Mouse (Mus musculus) layer of hippocampus, postnatal 36 days (tissue): ENCODE results near the gene Tm7sf2. TPM values are rescaled to one million over a fixed set of nuclear protein-coding genes. Genes with fewer than 3 reads are reported as not detected.
"Not testable (repeated sequence)": the region's sequence is repeated elsewhere in the genome, so short reads cannot be mapped to it uniquely, and the experiment has no call there.

ENCODE experiments used
- DNase-seq, 2 experiments: peaks; one replicate each; pipeline ENCODE4 v3.0.0; 2022
- total RNA-seq, 2 experiments: library from RNA; stranded (reverse); gene quantifications; 2 replicates each; pipeline ENCODE4 v1.2.3; 2021

Tm7sf2 gene
- total RNA-seq, 2 experiments from 2014 or later, result 26.4 to 34.2 TPM

- not testable (repeated sequence) for DNase-seq
Measured at GRCm38 (mm10) chr19:6044102-6044501, 24.1 kb downstream of the Tm7sf2 start.

GRCm38 (mm10) chr19:6042293-6042692, 25.9 kb downstream of the Tm7sf2 start:
- DNase-seq, result no peak

- no peak for DNase-seq
Measured at GRCm38 (mm10) chr19:6040002-6040401, 28.2 kb downstream of the Tm7sf2 start.

- no peak for DNase-seq
Measured at GRCm38 (mm10) chr19:6038326-6038725, 29.8 kb downstream of the Tm7sf2 start.

GRCm38 (mm10) chr19:6037695-6038094, 30.5 kb downstream of the Tm7sf2 start:
- DNase-seq, result no peak

- no peak for DNase-seq
Measured at GRCm38 (mm10) chr19:6035966-6036585, 32.1 kb downstream of the Tm7sf2 start.

- DNase-seq, result no peak
Measured at GRCm38 (mm10) chr19:6030520-6031280, 37.5 kb downstream of the Tm7sf2 start.

- no peak for DNase-seq
Measured at GRCm38 (mm10) chr19:6029426-6029825, 38.7 kb downstream of the Tm7sf2 start.

- no peak for DNase-seq
Measured at GRCm38 (mm10) chr19:6028991-6029390, 39.2 kb downstream of the Tm7sf2 start.

- no peak for DNase-seq
Measured at GRCm38 (mm10) chr19:6023930-6024329, 44.2 kb downstream of the Tm7sf2 start.

GRCm38 (mm10) chr19:6023059-6023458, 45.1 kb downstream of the Tm7sf2 start:
- DNase-seq, result no peak

GRCm38 (mm10) chr19:6020276-6020675, 47.9 kb downstream of the Tm7sf2 start:
- no peak for DNase-seq

GRCm38 (mm10) chr19:6018142-6019089, 49.8 kb downstream of the Tm7sf2 start:
- DNase-seq, result peak; percentile 65 to 77

- peak in 1 of 2 experiments; percentile 5 for DNase-seq
Measured at GRCm38 (mm10) chr19:6016532-6016931, 51.6 kb downstream of the Tm7sf2 start.

- DNase-seq, result peak; percentile 60 to 72
Measured at GRCm38 (mm10) chr19:6015511-6016315, 52.5 kb downstream of the Tm7sf2 start, which contains the start of gene Capn1. Gene Capn1 (minus strand): TSS chr19:6015897.

- no peak for DNase-seq
Measured at GRCm38 (mm10) chr19:6014991-6015510, 53.1 kb downstream of the Tm7sf2 start.

- no peak for DNase-seq
Measured at GRCm38 (mm10) chr19:6013691-6014090, 54.5 kb downstream of the Tm7sf2 start.
